Mouse (Mus musculus) G1E (cell line): Measurements from ENCODE around the gene Aasdh. TPM values are rescaled to one million over a fixed set of nuclear protein-coding genes. Genes with fewer than 3 reads are reported as not detected.

Experiments
- ATAC-seq: 2 replicates; pipeline ENCODE4 v1.8.0; 2016; ENCODE audit warnings: mild to moderate bottlenecking; ENCODE audit not compliant: insufficient number of reproducible peaks, poor library complexity, low FRiP score, severe bottlenecking; ENCODE audit errors: extremely low read depth
- DNase-seq: peaks from one replicate; pipeline ENCODE4 v3.0.0; 2012; ENCODE audit warnings: low spot score
- H3K27me3 ChIP-seq: 2 replicates; pipeline ENCODE4 v1.6.1; 2012; ENCODE audit warnings: mild to moderate bottlenecking, low read length, inconsistent platforms; ENCODE audit not compliant: insufficient read depth
- H3K36me3 ChIP-seq: replicated peaks from 2 replicates; pipeline ENCODE3; 2012; ENCODE audit warnings: mild to moderate bottlenecking, inconsistent platforms
- H3K4me1 ChIP-seq: 2 replicates; pipeline ENCODE4 v1.6.1; 2012; ENCODE audit warnings: low read depth, low read length, inconsistent platforms, mixed read lengths; ENCODE audit not compliant: insufficient read depth
- H3K4me3 ChIP-seq: 2 replicates; pipeline ENCODE4 v1.5.1; 2012; ENCODE audit warnings: low read depth, mild to moderate bottlenecking, inconsistent platforms, low read length, moderate library complexity, mixed read lengths
- H3K9me3 ChIP-seq: replicated peaks from 2 replicates; pipeline ENCODE4 v1.6.1; 2012; ENCODE audit warnings: inconsistent platforms
- CTCF ChIP-seq: IDR thresholded peaks from 2 replicates; pipeline ENCODE4 v1.5.1; 2012; ENCODE audit warnings: low read depth, low read length, inconsistent platforms, mixed read lengths
- GATA1 ChIP-seq: IDR thresholded peaks from 2 replicates; pipeline ENCODE4 v1.6.1; 2012; ENCODE audit warnings: borderline replicate concordance, low read length, inconsistent platforms, mixed read lengths
- GATA2 ChIP-seq: IDR thresholded peaks from 2 replicates; pipeline ENCODE4 v1.6.1; 2012; ENCODE audit warnings: low read depth, low read length, inconsistent platforms, borderline replicate concordance
- POLR2AphosphoS5 ChIP-seq: IDR thresholded peaks from 2 replicates; pipeline ENCODE4 v1.6.1; 2012; ENCODE audit warnings: low read depth, low read length, inconsistent platforms; ENCODE audit not compliant: insufficient replicate concordance
- TAL1 ChIP-seq: conservative IDR thresholded peaks from 2 replicates; pipeline ENCODE4 v1.6.1; 2012; ENCODE audit warnings: low read depth, low read length, inconsistent platforms, mixed read lengths
- polyA plus RNA-seq: library from polyadenylated mRNA; stranded (reverse); fragments of >175 nt; gene quantifications from 2 replicates; pipeline ENCODE4 v1.2.3, GENCODE M21; 2012
- total RNA-seq, 2 experiments: library from RNA; stranded (forward) in 1 of 2; stranded (reverse) in 1 of 2; fragments of 200-1000 nt in 1 of 2; fragments of >200 nt in 1 of 2; fragmentation: Nextera tagmentation in 1 of 2; gene quantifications; 2 replicates each; pipeline ENCODE4 v1.2.3; 2014 to 2017

The Aasdh gene
- total and polyA plus RNA-seq, 3 experiments = 4.8 to 62.1 (median 39.2) TPM

- Histone ChIP-seq H3K27me3 (no peaks in the 10 kb centered on the region), H3K9me3 (no peaks in the 10 kb centered on the region), H3K4me1 (no peaks in the 10 kb centered on the region), H3K36me3 (peaks cover 83% of the 10 kb centered on the region), H3K4me3 (no peak overlapping the region)
- no peak for TF ChIP-seq GATA1
- no peak for TF ChIP-seq POLR2AphosphoS5
- TF ChIP-seq TAL1 = no peak
- no peak for TF ChIP-seq GATA2
- TF ChIP-seq CTCF = no peak
- no peak for ATAC-seq
- no peak for DNase-seq
Observed at GRCm38 (mm10) chr5:76866819-76867218, 38.5 kb downstream of the Aasdh start.

GRCm38 (mm10) chr5:76858444-76858843 is 46.9 kb downstream of the Aasdh start:
- no peaks in the 10 kb centered on the region; the same call in 1 of the 2 replicates for H3K4me1 ChIP-seq
- H3K27me3 ChIP-seq = no peaks in the 10 kb centered on the region
- TF ChIP-seq GATA1 (no peak), POLR2AphosphoS5 (no peak), GATA2 (no peak), CTCF (no peak), TAL1 (no peak)
- peaks cover 75% of the 10 kb centered on the region for H3K36me3 ChIP-seq
- DNase-seq (no peak), ATAC-seq (no peak)
- H3K9me3 ChIP-seq = no peaks in the 10 kb centered on the region; the same call in 1 of the 2 replicates
- H3K4me3 ChIP-seq = no peak overlapping the region

DNA sequence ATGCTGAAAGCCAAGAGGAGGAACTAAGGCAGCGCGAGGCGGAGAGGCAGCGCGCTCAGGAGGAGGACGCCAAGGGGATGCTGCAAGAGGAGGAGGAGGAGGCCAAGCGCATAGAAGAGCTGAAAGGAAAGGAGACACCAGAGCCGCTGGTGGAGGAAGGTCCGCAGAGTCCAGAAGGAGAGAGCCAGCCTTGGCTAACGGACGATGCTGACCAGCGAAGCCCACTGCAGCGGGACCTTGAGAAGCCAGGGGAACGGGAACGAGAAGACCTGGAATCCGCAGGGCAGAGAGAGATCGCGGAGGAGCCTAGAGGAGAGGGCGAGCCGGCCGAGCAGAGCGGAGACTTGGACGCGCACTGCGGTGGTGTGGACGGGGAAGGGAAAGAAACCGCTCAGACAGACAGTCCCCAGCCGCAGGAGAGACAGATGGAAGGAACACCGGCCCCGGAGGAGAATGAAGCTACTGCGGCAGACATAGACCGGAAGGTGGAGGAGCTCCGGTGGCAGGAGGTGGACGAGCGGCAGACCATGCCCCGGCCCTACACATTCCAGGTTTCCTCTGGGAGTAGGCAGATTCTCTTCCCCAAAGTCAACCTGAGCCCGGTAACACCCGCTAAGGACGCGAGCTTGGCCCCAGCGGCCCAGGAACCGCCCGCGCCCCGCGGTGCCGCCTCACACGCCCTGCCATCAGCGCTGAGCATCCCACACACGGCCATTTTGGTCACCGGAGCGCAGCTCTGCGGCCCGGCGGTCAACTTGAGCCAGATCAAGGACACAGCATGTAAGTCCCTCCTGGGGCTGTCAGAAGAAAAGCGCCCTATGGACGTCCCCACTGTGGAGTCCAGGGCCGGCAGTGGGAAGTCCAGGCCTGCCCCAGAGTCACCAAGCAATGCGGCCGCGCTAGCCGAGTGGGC is 48.0 kb downstream of the Aasdh start:
- peaks cover 74% of the 10 kb centered on the region for H3K36me3 ChIP-seq
- H3K9me3 ChIP-seq = no peaks in the 10 kb centered on the region; the same call in 1 of the 2 replicates
- no peak for DNase-seq
- ATAC-seq = no peak
- no peak for TF ChIP-seq GATA2
- no peak for TF ChIP-seq POLR2AphosphoS5
- no peak for TF ChIP-seq CTCF
- no peak for TF ChIP-seq TAL1
- no peak for TF ChIP-seq GATA1
- H3K4me3 ChIP-seq = no peak overlapping the region
- H3K4me1 ChIP-seq = no peaks in the 10 kb centered on the region; the same call in 1 of the 2 replicates
- H3K27me3 ChIP-seq = no peaks in the 10 kb centered on the region

DNA sequence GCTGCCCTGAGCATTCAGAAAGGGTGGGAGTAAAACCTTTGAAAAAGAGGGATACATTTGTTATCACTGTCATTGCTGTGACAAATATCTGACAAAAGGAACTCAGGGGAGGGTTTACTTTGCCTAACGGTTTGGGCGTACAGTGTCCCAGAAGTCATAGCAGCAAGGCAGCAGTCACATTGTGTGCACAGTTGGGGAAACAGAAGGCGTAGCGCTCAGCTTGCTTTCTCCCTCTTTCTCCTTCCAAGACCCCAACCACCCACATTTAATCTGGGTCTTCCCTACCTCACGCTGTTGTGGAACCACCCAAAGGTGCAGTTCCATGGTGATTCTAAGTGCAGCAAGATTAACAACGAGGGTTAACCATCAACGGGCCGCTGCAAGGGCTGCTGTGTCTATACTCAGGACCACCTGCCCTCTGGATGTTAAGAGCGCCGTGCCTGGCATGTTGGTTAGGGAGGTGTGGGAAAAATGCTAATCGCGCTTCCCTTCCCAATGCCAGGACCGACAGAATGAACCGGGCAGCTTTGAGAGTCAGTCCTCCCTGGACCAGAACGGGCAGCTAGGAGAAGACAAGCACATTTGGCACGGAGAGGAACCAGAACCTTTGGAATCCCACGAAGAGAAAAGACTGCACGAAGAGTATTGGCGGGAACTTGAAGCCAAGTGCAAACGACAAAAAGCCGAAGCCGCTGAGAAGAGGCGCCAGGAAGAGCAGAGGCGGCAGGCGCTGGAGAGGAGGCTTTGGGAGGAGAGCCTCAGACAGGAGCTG is 49.3 kb downstream of the Aasdh start:
- no peak for ATAC-seq

DNA sequence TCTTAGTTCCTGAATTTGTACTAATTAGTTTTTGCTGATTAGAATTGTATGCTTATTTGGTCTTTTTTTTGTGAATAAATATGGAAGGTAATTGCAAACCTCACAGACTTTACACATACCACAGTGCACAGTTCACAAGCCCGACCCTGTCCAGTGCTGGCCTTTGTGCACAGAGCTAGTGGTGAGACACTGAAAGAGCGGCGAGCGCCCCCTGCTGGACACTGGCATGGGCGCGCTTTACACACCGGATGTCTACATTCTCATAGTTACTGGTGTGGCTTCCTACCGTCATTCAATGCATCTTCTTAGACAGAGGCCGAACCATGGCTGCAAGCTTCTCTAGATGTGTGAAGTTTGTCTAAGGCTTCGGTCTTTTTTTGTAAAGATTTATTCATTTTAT is 51.8 kb downstream of the Aasdh start:
- TF ChIP-seq POLR2AphosphoS5 (no peak), CTCF (peak; percentile 92)
- Histone ChIP-seq H3K36me3 (peaks cover 76% of the 10 kb centered on the region), H3K9me3 (no peaks in the 10 kb centered on the region; the same call in 1 of the 2 replicates), H3K4me3 (no peak overlapping the region), H3K4me1 (no peaks in the 10 kb centered on the region; the same call in 1 of the 2 replicates), H3K27me3 (no peaks in the 10 kb centered on the region)
- DNase-seq (peak; percentile 74), ATAC-seq (peak; percentile 70)

More for the DNA sequence above, 49.3 kb downstream of the Aasdh start:
- no peaks in the 10 kb centered on the region; the same call in 1 of the 2 replicates for H3K4me1 ChIP-seq
- TF ChIP-seq POLR2AphosphoS5 = no peak
- TF ChIP-seq CTCF = no peak
- no peak for TF ChIP-seq GATA2
- TF ChIP-seq GATA1 = no peak
- no peak for TF ChIP-seq TAL1
- no peak for DNase-seq
- no peak overlapping the region for H3K4me3 ChIP-seq
- peaks cover 80% of the 10 kb centered on the region for H3K36me3 ChIP-seq
- H3K27me3 ChIP-seq = no peaks in the 10 kb centered on the region
- H3K9me3 ChIP-seq = no peaks in the 10 kb centered on the region; the same call in 1 of the 2 replicates

DNA sequence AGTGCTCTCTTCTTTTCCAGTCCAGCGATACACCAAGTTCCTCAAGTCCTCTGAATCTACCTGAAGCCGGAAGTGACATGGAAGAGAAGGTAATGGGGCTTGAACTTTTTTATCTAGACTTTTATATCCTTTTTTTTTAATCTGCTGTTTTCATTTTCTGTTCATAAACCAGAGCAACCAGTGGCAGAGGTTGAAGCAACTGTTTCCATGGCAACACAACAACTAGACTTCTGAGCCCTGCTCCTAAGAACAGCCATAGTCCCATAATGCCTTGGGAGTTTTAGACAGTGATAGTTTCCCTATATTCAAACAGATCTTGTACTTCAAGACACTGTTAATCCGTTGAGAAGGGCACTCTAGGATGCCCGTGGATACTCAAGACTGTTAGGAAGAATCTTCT is 54.0 kb downstream of the Aasdh start:
- Histone ChIP-seq H3K4me3 (no peak overlapping the region), H3K4me1 (no peaks in the 10 kb centered on the region; the same call in 1 of the 2 replicates), H3K27me3 (no peaks in the 10 kb centered on the region), H3K9me3 (no peaks in the 10 kb centered on the region), H3K36me3 (peaks cover 76% of the 10 kb centered on the region)
- TF ChIP-seq GATA2 (no peak), GATA1 (no peak), POLR2AphosphoS5 (no peak)
- DNase-seq = no peak
- no peak for ATAC-seq
